8 mouse cellular contexts compared by ENCODE assay signal in the genomic region with DNA sequence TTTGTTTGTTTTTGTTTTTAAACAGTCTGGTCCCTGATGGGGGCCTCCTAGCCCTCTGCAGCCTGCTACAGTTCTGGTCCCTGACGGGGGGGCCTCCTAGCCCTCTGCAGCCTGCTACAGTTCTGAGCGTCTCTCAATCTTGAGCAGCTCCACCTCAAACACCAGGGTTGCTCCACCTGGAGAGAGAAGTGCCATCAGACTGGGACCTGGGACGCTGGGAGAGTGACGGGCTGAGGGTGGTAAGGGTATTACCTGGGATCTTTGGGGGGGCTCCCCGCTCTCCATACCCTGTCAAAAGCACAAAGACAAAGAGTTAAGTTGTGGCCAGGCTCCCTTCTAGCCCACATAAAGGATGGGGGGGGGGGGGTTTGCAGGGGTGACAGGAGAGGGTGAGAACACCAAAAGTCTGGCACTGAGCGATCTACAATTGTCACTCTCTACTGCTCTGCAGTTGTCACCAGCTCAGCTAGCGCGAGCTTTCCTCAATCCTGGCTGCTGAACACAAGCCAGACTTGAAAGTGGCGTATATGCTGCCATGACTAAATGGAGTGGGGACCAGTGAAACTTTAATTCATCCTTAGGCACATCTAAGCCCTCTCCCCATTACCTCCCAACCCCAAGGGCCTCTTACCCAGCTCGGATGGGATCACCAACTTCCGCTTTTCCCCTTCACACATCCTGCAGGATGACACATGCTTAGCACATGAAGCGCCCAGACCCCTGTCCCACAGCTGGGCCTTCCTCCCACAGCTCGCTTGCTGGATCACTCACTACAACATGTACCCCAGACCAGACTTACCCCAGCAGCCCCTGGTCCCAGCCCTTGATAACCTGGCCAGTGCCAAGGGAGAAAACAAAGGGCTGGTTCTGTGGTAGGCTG. TPM values are rescaled to one million over a fixed set of nuclear protein-coding genes. Genes with fewer than 3 reads are reported as not detected.
DNase-seq lines count a peak whose midpoint lies in the region; ATAC-seq and TF ChIP-seq lines count a peak whose summit lies in the region.

No protein-coding gene starts in this region.

- H3K36me3 ChIP-seq in heart, embryonic 13.5 days, result peaks cover 43% of the 10 kb centered on the region
- H3K36me3 ChIP-seq in MEL (ENCODE audit: control insufficient read depth in 1 of 2, insufficient read depth in 2 of 2, low read length in 2 of 2), result peaks cover 0 to 23% of the 10 kb centered on the region in 2 experiments; a peak in 2 of 4 replicates
- H3K36me3 ChIP-seq in hindbrain, embryonic 14.5 days (replicated peaks; ENCODE audit: control insufficient read depth, insufficient read depth), result peaks cover 31% of the 10 kb centered on the region
- peaks cover 28% of the 10 kb centered on the region for H3K36me3 ChIP-seq in midbrain, embryonic 12.5 days

- TF ChIP-seq POLR2A in MEL (IDR thresholded peaks at IDR 0.05; ENCODE audit: control insufficient read depth in 1 of 2, insufficient read depth in 1 of 2, low read depth in 1 of 2, low read length in 2 of 2, poor library complexity in 1 of 2), result no peak; a peak in 2 of 4 replicates

- H3K79me2 ChIP-seq in MEL (ENCODE audit: control insufficient read depth, insufficient read depth, low read length, poor library complexity), result peaks cover 39% of the 10 kb centered on the region

- TF ChIP-seq RAD21 in MEL (IDR thresholded peaks at IDR 0.05; ENCODE audit: low read depth, low read length), result no peak

- no peaks in the 10 kb centered on the region for H3K27me3 ChIP-seq in heart, embryonic 13.5 days (replicated peaks)
- no peaks in the 10 kb centered on the region for H3K27me3 ChIP-seq in MEL (ENCODE audit: control insufficient read depth in 1 of 2, insufficient read depth in 2 of 2, low read length in 2 of 2)
- H3K27me3 ChIP-seq in hindbrain, embryonic 14.5 days (ENCODE audit: control insufficient read depth, insufficient read depth, low read length), result no peaks in the 10 kb centered on the region
- H3K27me3 ChIP-seq in midbrain, embryonic 12.5 days, result 0 out of 2 replicates have a peak, but pooled peaks cover 2% of the 10 kb centered on the region

- peak overlapping the region; percentile 97; the same call in 1 of the 2 replicates for H3K27ac ChIP-seq in heart, embryonic 13.5 days (replicated peaks)
- peak overlapping the region; percentile 57 for H3K27ac ChIP-seq in MEL (ENCODE audit: control insufficient read depth, low read depth, low read length)
- H3K27ac ChIP-seq in hindbrain, embryonic 14.5 days, result no peak overlapping the region
- peak overlapping the region; percentile 95 for H3K27ac ChIP-seq in midbrain, embryonic 12.5 days (replicated peaks)

- peak overlapping the region; percentile 87 for H3K4me2 ChIP-seq in heart, embryonic 13.5 days
- H3K4me2 ChIP-seq in hindbrain, embryonic 14.5 days (replicated peaks), result peak overlapping the region; percentile 63
- H3K4me2 ChIP-seq in midbrain, embryonic 12.5 days (replicated peaks), result peak overlapping the region; percentile 74

- WGBS in heart, embryonic 13.5 days, result 70% methylated on average over 13 of the region's 13 CpGs
- 84% methylated on average over 13 of the region's 13 CpGs for WGBS in hindbrain, embryonic 14.5 days
- 85% methylated on average over 13 of the region's 13 CpGs for WGBS in midbrain, embryonic 12.5 days

- intact Hi-C loops in gastrocnemius, postnatal 36 days (cut with DNase I), result no loop called here

- TF ChIP-seq CTCF in MEL (IDR thresholded peaks at IDR 0.05 in 2 of 3, conservative IDR thresholded peaks at IDR 0.05 in 1 of 3; ENCODE audit: control insufficient read depth in 1 of 3, insufficient read depth in 1 of 3, low read depth in 2 of 3, low read length in 3 of 3, poor library complexity in 1 of 3, severe bottlenecking in 1 of 3), result no peak

- peak overlapping the region; percentile 82 for H3K4me3 ChIP-seq in heart, embryonic 13.5 days
- H3K4me3 ChIP-seq in MEL (ENCODE audit: control insufficient read depth in 1 of 2, insufficient read depth in 1 of 2, low read depth in 2 of 2, low read length in 2 of 2), result no peak overlapping the region
- peak overlapping the region; percentile 51 for H3K4me3 ChIP-seq in hindbrain, embryonic 14.5 days (replicated peaks; ENCODE audit: low read length)
- peak overlapping the region; percentile 74 for H3K4me3 ChIP-seq in midbrain, embryonic 12.5 days

- peak overlapping the region; percentile 87 for H3K9ac ChIP-seq in heart, embryonic 13.5 days
- peak overlapping the region; percentile 67 for H3K9ac ChIP-seq in MEL (ENCODE audit: control insufficient read depth, low read depth, low read length, poor library complexity, severe bottlenecking)
- peak overlapping the region; percentile 62 for H3K9ac ChIP-seq in hindbrain, embryonic 14.5 days
- H3K9ac ChIP-seq in midbrain, embryonic 12.5 days (replicated peaks), result peak overlapping the region; percentile 68

- ATAC-seq in heart, embryonic 13.5 days (ENCODE audit: extremely low read depth, insufficient number of reproducible peaks, low FRiP score, low TSS enrichment), result no peak
- no peak for ATAC-seq in hindbrain, embryonic 14.5 days (ENCODE audit: low FRiP score)
- no peak for ATAC-seq in midbrain, embryonic 12.5 days (ENCODE audit: low FRiP score, low read depth)

- no peaks in the 10 kb centered on the region for H3K9me3 ChIP-seq in heart, embryonic 13.5 days
- no peaks in the 10 kb centered on the region for H3K9me3 ChIP-seq in MEL (replicated peaks; ENCODE audit: insufficient read depth, low read length)
- no peaks in the 10 kb centered on the region for H3K9me3 ChIP-seq in hindbrain, embryonic 14.5 days (ENCODE audit: control insufficient read depth, low read length)
- H3K9me3 ChIP-seq in midbrain, embryonic 12.5 days, result no peaks in the 10 kb centered on the region

- peaks cover 51% of the 10 kb centered on the region for H3K4me1 ChIP-seq in heart, embryonic 13.5 days
- peaks cover 0 to 20% of the 10 kb centered on the region in 2 experiments; a peak in 3 of 4 replicates for H3K4me1 ChIP-seq in MEL (ENCODE audit: control insufficient read depth in 1 of 2, insufficient read depth in 2 of 2, low read length in 2 of 2)
- H3K4me1 ChIP-seq in hindbrain, embryonic 14.5 days (replicated peaks; ENCODE audit: control insufficient read depth, insufficient read depth, low read length), result peaks cover 26% of the 10 kb centered on the region
- H3K4me1 ChIP-seq in midbrain, embryonic 12.5 days, result peaks cover 51% of the 10 kb centered on the region

- DNase-seq in heart, adult 8-10 months (ENCODE audit: low spot score), result no peak
- peak; percentile 34 for DNase-seq in MEL (ENCODE audit: low read depth, low spot score)
- no peak for DNase-seq in hindbrain, embryonic 14.5 days (ENCODE audit: low spot score)
- no peak for DNase-seq in frontal cortex, postnatal 10 days (ENCODE audit: low spot score in 2 of 2)
- DNase-seq in urinary bladder, adult 18-20 months (ENCODE audit: low spot score in 2 of 2), result no peak
- no peak for DNase-seq in gastrocnemius, postnatal 36 days

- no peak for TF ChIP-seq EP300 in MEL (IDR thresholded peaks at IDR 0.05; ENCODE audit: low read depth in 1 of 2, low read length in 2 of 2)

RNA-seq across cellular contexts. Expression of gene Plcb3, which starts 1.7 kb away (rescaled TPM):
- polyA plus RNA-seq in heart, embryonic 13.5 days (2015; fragmentation: Nextera tagmentation; extraction: Ambion mirVana), result 18.1 and 18.6 TPM in 2 replicates
- 10 to 100 TPM; 15.6 to 16.2 (median 15.6) TPM for total RNA-seq in heart, adult 8-10 months (2022)
- 12.6 and 13.0 TPM in 2 replicates for total RNA-seq in MEL (2012; rRNA removed)
- 10 to 100 TPM in 1 of 2 experiments, not detected in 1; 30.8 TPM for polyA plus RNA-seq in MEL (2012; ENCODE audit: insufficient read depth in 1 of 2, insufficient read length in 2 of 2, low read depth in 1 of 2, low replicate concordance in 2 of 2, missing spikeins in 1 of 2)
- 10.6 and 11.4 TPM in 2 replicates for polyA plus RNA-seq in hindbrain, embryonic 14.5 days (2014; fragmentation: Nextera tagmentation; extraction: Ambion mirVana)
- 21.6 and 22.5 TPM in 2 replicates for polyA plus RNA-seq in midbrain, embryonic 12.5 days (2016; fragmentation: Nextera tagmentation; extraction: Ambion mirVana)
- 10 to 100 TPM in 1 of 2 experiments, 1 to 10 TPM in 1; 8.1 to 10.7 TPM for total RNA-seq in gastrocnemius, postnatal 36 days (2021)

RNA-seq across cellular contexts. Expression of gene Fkbp2, which starts 2.3 kb away (rescaled TPM):
- 80.9 and 98.7 TPM in 2 replicates for polyA plus RNA-seq in heart, embryonic 13.5 days (2015; fragmentation: Nextera tagmentation; extraction: Ambion mirVana)
- total RNA-seq in heart, adult 8-10 months (2022), result 10 to 100 TPM; 17.2 to 23.1 (median 20.9) TPM
- total RNA-seq in MEL (2012; rRNA removed), result 51.4 and 53.9 TPM in 2 replicates
- polyA plus RNA-seq in MEL (2012; ENCODE audit: insufficient read depth in 1 of 2, insufficient read length in 2 of 2, low read depth in 1 of 2, low replicate concordance in 2 of 2, missing spikeins in 1 of 2), result 100 to 1,000 TPM in 1 of 2 experiments, not detected in 1; 167 TPM
- 99.2 and 101 TPM in 2 replicates for polyA plus RNA-seq in hindbrain, embryonic 14.5 days (2014; fragmentation: Nextera tagmentation; extraction: Ambion mirVana)
- 80.3 and 83.9 TPM in 2 replicates for polyA plus RNA-seq in midbrain, embryonic 12.5 days (2016; fragmentation: Nextera tagmentation; extraction: Ambion mirVana)
- total RNA-seq in gastrocnemius, postnatal 36 days (2021), result 10 to 100 TPM in 1 of 2 experiments, 1 to 10 TPM in 1; 7.5 to 11.6 TPM

RNA-seq across cellular contexts. Expression of gene Ppp1r14b, which starts 3.2 kb away (rescaled TPM):
- polyA plus RNA-seq in heart, embryonic 13.5 days (2015; fragmentation: Nextera tagmentation; extraction: Ambion mirVana), result 82.3 and 117 TPM in 2 replicates
- total RNA-seq in heart, adult 8-10 months (2022), result 100 to 1,000 TPM in 1 of 4 experiments, 10 to 100 TPM in 3; 75.4 to 112 (median 91.3) TPM
- total RNA-seq in MEL (2012; rRNA removed), result 448 and 467 TPM in 2 replicates
- 100 to 1,000 TPM in 1 of 2 experiments, not detected in 1; 349 TPM for polyA plus RNA-seq in MEL (2012; ENCODE audit: insufficient read depth in 1 of 2, insufficient read length in 2 of 2, low read depth in 1 of 2, low replicate concordance in 2 of 2, missing spikeins in 1 of 2)
- 211 and 215 TPM in 2 replicates for polyA plus RNA-seq in hindbrain, embryonic 14.5 days (2014; fragmentation: Nextera tagmentation; extraction: Ambion mirVana)
- polyA plus RNA-seq in midbrain, embryonic 12.5 days (2016; fragmentation: Nextera tagmentation; extraction: Ambion mirVana), result 265 and 314 TPM in 2 replicates
- 100 to 1,000 TPM; 105 to 128 TPM for total RNA-seq in gastrocnemius, postnatal 36 days (2021)

RNA-seq across cellular contexts. Expression of gene Vegfb, which starts 9.5 kb away (rescaled TPM):
- 125 and 133 TPM in 2 replicates for polyA plus RNA-seq in heart, embryonic 13.5 days (2015; fragmentation: Nextera tagmentation; extraction: Ambion mirVana)
- total RNA-seq in heart, adult 8-10 months (2022), result 100 to 1,000 TPM; 488 to 525 (median 495) TPM
- 11.2 and 11.5 TPM in 2 replicates for total RNA-seq in MEL (2012; rRNA removed)
- 10 to 100 TPM in 1 of 2 experiments, not detected in 1; 67.6 TPM for polyA plus RNA-seq in MEL (2012; ENCODE audit: insufficient read depth in 1 of 2, insufficient read length in 2 of 2, low read depth in 1 of 2, low replicate concordance in 2 of 2, missing spikeins in 1 of 2)
- polyA plus RNA-seq in hindbrain, embryonic 14.5 days (2014; fragmentation: Nextera tagmentation; extraction: Ambion mirVana), result 54.8 and 57.6 TPM in 2 replicates
- 34.3 and 35.0 TPM in 2 replicates for polyA plus RNA-seq in midbrain, embryonic 12.5 days (2016; fragmentation: Nextera tagmentation; extraction: Ambion mirVana)
- 100 to 1,000 TPM; 140 to 153 TPM for total RNA-seq in gastrocnemius, postnatal 36 days (2021)

RNA-seq across cellular contexts. Expression of gene Dnajc4, which starts 14.4 kb away (rescaled TPM):
- polyA plus RNA-seq in heart, embryonic 13.5 days (2015; fragmentation: Nextera tagmentation; extraction: Ambion mirVana), result 33.2 and 35.6 TPM in 2 replicates
- total RNA-seq in heart, adult 8-10 months (2022), result 10 to 100 TPM; 48.7 to 62.9 (median 53.7) TPM
- total RNA-seq in MEL (2012; rRNA removed), result 3.2 and 4.2 TPM in 2 replicates
- 10 to 100 TPM in 1 of 2 experiments, not detected in 1; 12.9 TPM for polyA plus RNA-seq in MEL (2012; ENCODE audit: insufficient read depth in 1 of 2, insufficient read length in 2 of 2, low read depth in 1 of 2, low replicate concordance in 2 of 2, missing spikeins in 1 of 2)
- polyA plus RNA-seq in hindbrain, embryonic 14.5 days (2014; fragmentation: Nextera tagmentation; extraction: Ambion mirVana), result 22.8 and 23.7 TPM in 2 replicates
- 21.2 and 23.2 TPM in 2 replicates for polyA plus RNA-seq in midbrain, embryonic 12.5 days (2016; fragmentation: Nextera tagmentation; extraction: Ambion mirVana)
- 10 to 100 TPM; 31.1 to 36.4 TPM for total RNA-seq in gastrocnemius, postnatal 36 days (2021)

Comparison
In these comparisons a context has a peak if more than half of its experiments do, and no peak if none do; other contexts are left out.
1. H3K4me3 ChIP-seq: peak in heart, embryonic 13.5 days (single experiment), hindbrain, embryonic 14.5 days (single experiment) and midbrain, embryonic 12.5 days (single experiment); none in MEL (0 of 2).
2. Peak in every context shown above with its lines, with median percentiles within 50 percentile points of each other: H3K4me2 ChIP-seq and H3K9ac ChIP-seq.